Mouse (Mus musculus): ENCODE data around the gene Efnb3.
"Not testable (repeated sequence)": the region's sequence is repeated elsewhere in the genome, so short reads cannot be mapped to it uniquely, and the experiment has no call there.

Gene Efnb3

GRCm38 (mm10) chr11:69551310-69551709 lies 8.7 kb downstream of the Efnb3 start:
- no peak for DNase-seq (ENCODE audit: low spot score in 2 of 2)

- DNase-seq (ENCODE audit: low spot score in 2 of 2): no peak
These were observed 10.8 kb downstream of the Efnb3 start, which contains the start of gene Dnah2 for GRCm38 (mm10) chr11:69549060-69549656. TSS of gene Dnah2 (minus strand) at chr11:69549110.

- DNase-seq (ENCODE audit: low spot score in 2 of 2): peak; percentile 68 to 70
These were observed 12.9 kb downstream of the Efnb3 start for GRCm38 (mm10) chr11:69547071-69547470.

GRCm38 (mm10) chr11:69546423-69547053 lies 13.5 kb downstream of the Efnb3 start:
- peak; percentile 92 for DNase-seq (ENCODE audit: low spot score in 2 of 2)

GRCm38 (mm10) chr11:69545957-69546356 lies 14.0 kb downstream of the Efnb3 start:
- DNase-seq (ENCODE audit: low spot score in 2 of 2): peak in 1 of 2 experiments; percentile 46

- peak in 1 of 2 experiments; percentile 52 for DNase-seq (ENCODE audit: low spot score in 2 of 2)
These were observed 16.4 kb downstream of the Efnb3 start for GRCm38 (mm10) chr11:69543598-69543997.

GRCm38 (mm10) chr11:69541741-69542140 lies 18.3 kb downstream of the Efnb3 start:
- not testable (repeated sequence) for DNase-seq (ENCODE audit: low spot score in 2 of 2)

GRCm38 (mm10) chr11:69540700-69541099 lies 19.3 kb downstream of the Efnb3 start:
- DNase-seq (ENCODE audit: low spot score in 2 of 2): no peak

GRCm38 (mm10) chr11:69534990-69535389 lies 25.0 kb downstream of the Efnb3 start:
- no peak for DNase-seq (ENCODE audit: low spot score in 2 of 2)

GRCm38 (mm10) chr11:69532480-69533150 lies 27.4 kb downstream of the Efnb3 start:
- DNase-seq (ENCODE audit: low spot score in 2 of 2): no peak

- DNase-seq (ENCODE audit: low spot score in 2 of 2): not testable (repeated sequence)
These were observed 29.2 kb downstream of the Efnb3 start for GRCm38 (mm10) chr11:69530755-69531154.

GRCm38 (mm10) chr11:69530281-69530680 lies 29.7 kb downstream of the Efnb3 start:
- DNase-seq (ENCODE audit: low spot score in 2 of 2): not testable (repeated sequence)

GRCm38 (mm10) chr11:69528031-69528390 lies 32.0 kb downstream of the Efnb3 start:
- DNase-seq (ENCODE audit: low spot score in 2 of 2): no peak

- peak; percentile 52 to 62 for DNase-seq (ENCODE audit: low spot score in 2 of 2)
These were observed 32.6 kb downstream of the Efnb3 start for GRCm38 (mm10) chr11:69527098-69528030.

GRCm38 (mm10) chr11:69526631-69527030 lies 33.4 kb downstream of the Efnb3 start:
- no peak for DNase-seq (ENCODE audit: low spot score in 2 of 2)

- DNase-seq (ENCODE audit: low spot score in 2 of 2): no peak
These were observed 34.3 kb downstream of the Efnb3 start for GRCm38 (mm10) chr11:69525661-69526060.

- no peak for DNase-seq (ENCODE audit: low spot score in 2 of 2)
These were observed 36.4 kb downstream of the Efnb3 start for GRCm38 (mm10) chr11:69523651-69524050.

GRCm38 (mm10) chr11:69521526-69522149 lies 38.4 kb downstream of the Efnb3 start:
- DNase-seq (ENCODE audit: low spot score in 2 of 2): no peak

- DNase-seq (ENCODE audit: low spot score in 2 of 2): no peak
These were observed 40.0 kb downstream of the Efnb3 start for GRCm38 (mm10) chr11:69519976-69520375.

- no peak for DNase-seq (ENCODE audit: low spot score in 2 of 2)
These were observed 43.3 kb downstream of the Efnb3 start for GRCm38 (mm10) chr11:69516661-69517060.

- DNase-seq (ENCODE audit: low spot score in 2 of 2): no peak
These were observed 43.8 kb downstream of the Efnb3 start for GRCm38 (mm10) chr11:69516151-69516640.

All from right cerebral cortex, postnatal 10 days (tissue).